Mouse (Mus musculus): Measurements from ENCODE around the gene Cit. TPM values are rescaled to one million over a fixed set of nuclear protein-coding genes. Genes with fewer than 3 reads are reported as not detected.

The Cit gene
- polyA plus RNA-seq, 2 experiments = 11.7 to 19.0 TPM

DNA sequence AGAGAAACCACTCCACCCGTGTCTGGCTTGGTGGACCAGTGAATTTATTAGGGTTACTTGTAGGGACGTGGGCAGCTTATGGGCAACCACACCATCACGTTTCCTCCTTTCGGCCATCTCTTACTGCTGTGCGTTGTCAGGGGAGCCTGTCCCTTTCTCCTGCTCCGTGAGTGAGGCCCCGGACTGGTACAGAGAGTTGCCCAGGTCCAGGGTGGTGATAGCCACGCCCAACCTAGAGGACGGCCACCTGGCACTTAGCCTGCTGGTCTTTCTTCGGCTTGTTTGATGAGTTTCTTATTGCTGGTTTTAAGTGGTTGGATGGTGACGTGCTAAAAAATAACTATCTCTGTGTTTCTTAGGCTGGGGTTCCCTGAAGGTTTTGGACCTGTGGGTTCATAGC is 113.7 kb downstream of the Cit start:
- Histone ChIP-seq H3K9ac (ENCODE audit: low read depth, low read length, severe bottlenecking) (no peak overlapping the region), H3K4me2 (replicated peaks; ENCODE audit: low read depth, low read length, severe bottlenecking) (no peak overlapping the region), H3K4me3 (replicated peaks; ENCODE audit: low read length) (no peak overlapping the region), H3K27ac (replicated peaks; ENCODE audit: low read depth, low read length) (no peak overlapping the region), H3K9me3 (ENCODE audit: control insufficient read depth, low read length) (no peaks in the 10 kb centered on the region), H3K36me3 (ENCODE audit: control insufficient read depth, insufficient read depth, low read length) (peaks cover 17% of the 10 kb centered on the region), H3K4me1 (ENCODE audit: control insufficient read depth, insufficient read depth, low read length) (no peaks in the 10 kb centered on the region), H3K27me3 (ENCODE audit: control insufficient read depth, insufficient read depth, low read length) (no peaks in the 10 kb centered on the region)
- 88% methylated on average over 11 of the region's 11 CpGs for WGBS
- TF ChIP-seq POLR2A (IDR thresholded peaks at IDR 0.05; ENCODE audit: borderline replicate concordance, extremely low read depth, insufficient read depth, insufficient read length) = no peak
- ATAC-seq (ENCODE audit: low FRiP score, low read depth) (no peak), DNase-seq (ENCODE audit: low spot score) (no peak)

DNA sequence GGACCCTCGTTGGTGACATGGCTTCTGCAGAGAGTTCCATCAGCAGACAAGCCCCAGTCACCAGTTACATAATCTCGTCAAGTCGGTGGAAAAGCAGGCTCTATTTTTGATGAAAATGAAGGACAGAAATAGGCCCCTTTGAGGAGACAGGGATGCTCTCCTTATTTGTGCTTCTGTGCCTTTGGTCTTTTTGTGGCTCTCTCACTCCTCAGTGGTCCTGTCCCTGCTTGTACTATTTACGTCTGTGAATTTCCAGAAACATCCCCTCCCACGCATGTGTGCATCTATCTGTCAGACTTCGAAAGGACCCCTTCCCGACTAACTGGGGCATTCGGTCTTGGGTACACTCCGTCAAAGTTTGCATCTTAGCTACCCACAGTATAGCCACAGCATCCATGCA is 116.7 kb downstream of the Cit start:
- Histone ChIP-seq H3K27me3 (ENCODE audit: control insufficient read depth, insufficient read depth, low read length) (no peaks in the 10 kb centered on the region), H3K4me3 (replicated peaks; ENCODE audit: low read length) (no peak overlapping the region), H3K9me3 (ENCODE audit: control insufficient read depth, low read length) (no peaks in the 10 kb centered on the region), H3K4me2 (replicated peaks; ENCODE audit: low read depth, low read length, severe bottlenecking) (no peak overlapping the region), H3K4me1 (ENCODE audit: control insufficient read depth, insufficient read depth, low read length) (no peaks in the 10 kb centered on the region), H3K36me3 (ENCODE audit: control insufficient read depth, insufficient read depth, low read length) (peaks cover 4% of the 10 kb centered on the region; the same call in 1 of the 2 replicates), H3K27ac (replicated peaks; ENCODE audit: low read depth, low read length) (no peak overlapping the region), H3K9ac (ENCODE audit: low read depth, low read length, severe bottlenecking) (no peak overlapping the region)
- no peak for DNase-seq (ENCODE audit: low spot score)
- no peak for TF ChIP-seq POLR2A (IDR thresholded peaks at IDR 0.05; ENCODE audit: borderline replicate concordance, extremely low read depth, insufficient read depth, insufficient read length)
- no peak for ATAC-seq (ENCODE audit: low FRiP score, low read depth)
- WGBS = 87% methylated on average over 9 of the region's 9 CpGs

DNA sequence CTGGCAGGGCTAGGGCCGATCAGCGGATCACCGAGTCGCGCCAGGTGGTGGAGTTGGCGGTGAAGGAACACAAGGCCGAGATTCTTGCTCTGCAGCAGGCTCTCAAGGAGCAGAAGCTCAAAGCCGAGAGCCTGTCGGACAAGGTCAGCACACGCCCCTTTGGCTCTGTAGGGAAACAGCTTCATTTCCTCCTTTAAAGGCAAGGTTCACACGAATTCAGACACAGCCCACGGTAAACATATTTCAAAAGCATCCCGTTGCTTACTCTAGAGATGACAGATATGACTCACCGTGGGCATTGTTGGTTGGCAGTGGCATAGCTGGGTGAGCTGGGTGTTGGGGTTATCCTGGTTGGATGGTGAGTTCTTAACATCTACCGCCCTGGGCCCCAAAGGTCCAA is 126.2 kb downstream of the Cit start:
- DNase-seq (ENCODE audit: low spot score) = no peak
- no peak overlapping the region for H3K4me2 ChIP-seq (replicated peaks; ENCODE audit: low read depth, low read length, severe bottlenecking)
- 90% methylated on average over 15 of the region's 15 CpGs for WGBS
- H3K4me3 ChIP-seq (replicated peaks; ENCODE audit: low read length) = no peak overlapping the region
- H3K9me3 ChIP-seq (ENCODE audit: control insufficient read depth, low read length) = no peaks in the 10 kb centered on the region
- H3K36me3 ChIP-seq (ENCODE audit: control insufficient read depth, insufficient read depth, low read length) = peaks cover 17% of the 10 kb centered on the region; the same call in 1 of the 2 replicates
- no peak overlapping the region for H3K9ac ChIP-seq (ENCODE audit: low read depth, low read length, severe bottlenecking)
- TF ChIP-seq POLR2A (IDR thresholded peaks at IDR 0.05; ENCODE audit: borderline replicate concordance, extremely low read depth, insufficient read depth, insufficient read length) = no peak
- no peaks in the 10 kb centered on the region for H3K4me1 ChIP-seq (ENCODE audit: control insufficient read depth, insufficient read depth, low read length)
- no peak for ATAC-seq (ENCODE audit: low FRiP score, low read depth)
- H3K27ac ChIP-seq (replicated peaks; ENCODE audit: low read depth, low read length) = no peak overlapping the region
- no peaks in the 10 kb centered on the region for H3K27me3 ChIP-seq (ENCODE audit: control insufficient read depth, insufficient read depth, low read length)

DNA sequence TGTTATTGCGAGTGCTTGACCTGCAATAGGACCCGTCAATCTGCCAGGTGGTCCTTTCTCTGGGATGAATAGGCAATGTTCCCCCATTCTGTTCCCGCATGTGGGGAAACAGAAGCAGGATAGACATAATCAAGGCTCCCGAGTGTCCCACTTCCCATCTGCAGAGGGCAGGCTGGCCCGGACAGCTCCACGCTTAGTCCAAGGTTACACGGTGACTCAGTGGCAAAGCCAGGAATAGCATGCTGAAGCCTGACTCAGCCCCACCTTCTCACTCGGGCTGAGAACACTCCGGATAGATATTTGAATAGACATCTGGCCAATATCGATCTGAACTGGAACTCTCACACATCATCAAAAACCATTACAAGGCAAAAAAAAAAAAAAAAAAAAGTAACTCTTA is 130.6 kb downstream of the Cit start:
- TF ChIP-seq POLR2A (IDR thresholded peaks at IDR 0.05; ENCODE audit: borderline replicate concordance, extremely low read depth, insufficient read depth, insufficient read length) = no peak
- ATAC-seq (ENCODE audit: low FRiP score, low read depth) = no peak
- Histone ChIP-seq H3K36me3 (ENCODE audit: control insufficient read depth, insufficient read depth, low read length) (peaks cover 15% of the 10 kb centered on the region; the same call in 1 of the 2 replicates), H3K4me2 (replicated peaks; ENCODE audit: low read depth, low read length, severe bottlenecking) (no peak overlapping the region), H3K27me3 (ENCODE audit: control insufficient read depth, insufficient read depth, low read length) (no peaks in the 10 kb centered on the region), H3K27ac (replicated peaks; ENCODE audit: low read depth, low read length) (no peak overlapping the region), H3K9ac (ENCODE audit: low read depth, low read length, severe bottlenecking) (no peak overlapping the region), H3K4me3 (replicated peaks; ENCODE audit: low read length) (no peak overlapping the region), H3K9me3 (ENCODE audit: control insufficient read depth, low read length) (no peaks in the 10 kb centered on the region), H3K4me1 (ENCODE audit: control insufficient read depth, insufficient read depth, low read length) (no peaks in the 10 kb centered on the region)
- WGBS = 91% methylated on average over 10 of the region's 10 CpGs
- DNase-seq (ENCODE audit: low spot score) = no peak

DNA sequence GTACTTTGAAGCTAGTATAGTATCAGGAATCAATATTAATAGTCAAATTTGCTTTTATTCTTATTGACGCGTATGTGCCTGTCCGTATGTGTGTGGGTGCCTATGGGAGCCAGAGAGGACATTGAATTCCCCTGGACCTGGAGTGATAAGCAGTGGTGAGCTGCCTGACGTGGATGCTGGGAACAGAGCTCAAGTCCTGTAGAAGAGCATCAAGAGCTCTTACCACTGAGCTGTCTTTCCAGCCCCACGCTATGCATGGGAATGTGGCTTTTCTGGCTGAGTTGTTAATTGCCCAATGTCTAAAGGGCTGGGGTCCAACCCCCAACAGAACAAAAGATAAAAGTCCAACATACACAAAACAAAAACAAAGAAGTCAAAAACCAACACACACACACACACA is 131.4 kb downstream of the Cit start:
- Histone ChIP-seq H3K4me1 (ENCODE audit: control insufficient read depth, insufficient read depth, low read length) (no peaks in the 10 kb centered on the region), H3K36me3 (ENCODE audit: control insufficient read depth, insufficient read depth, low read length) (peaks cover 12% of the 10 kb centered on the region; the same call in 1 of the 2 replicates), H3K4me3 (replicated peaks; ENCODE audit: low read length) (no peak overlapping the region), H3K27me3 (ENCODE audit: control insufficient read depth, insufficient read depth, low read length) (no peaks in the 10 kb centered on the region), H3K4me2 (replicated peaks; ENCODE audit: low read depth, low read length, severe bottlenecking) (no peak overlapping the region), H3K27ac (replicated peaks; ENCODE audit: low read depth, low read length) (no peak overlapping the region), H3K9me3 (ENCODE audit: control insufficient read depth, low read length) (no peaks in the 10 kb centered on the region), H3K9ac (ENCODE audit: low read depth, low read length, severe bottlenecking) (no peak overlapping the region)
- 94% methylated on average over 5 of the region's 5 CpGs for whole genome bisulfite sequencing
- DNase-seq (ENCODE audit: low spot score) = no peak
- no peak for TF ChIP-seq POLR2A (IDR thresholded peaks at IDR 0.05; ENCODE audit: borderline replicate concordance, extremely low read depth, insufficient read depth, insufficient read length)
- no peak for ATAC-seq (ENCODE audit: low FRiP score, low read depth)

DNA sequence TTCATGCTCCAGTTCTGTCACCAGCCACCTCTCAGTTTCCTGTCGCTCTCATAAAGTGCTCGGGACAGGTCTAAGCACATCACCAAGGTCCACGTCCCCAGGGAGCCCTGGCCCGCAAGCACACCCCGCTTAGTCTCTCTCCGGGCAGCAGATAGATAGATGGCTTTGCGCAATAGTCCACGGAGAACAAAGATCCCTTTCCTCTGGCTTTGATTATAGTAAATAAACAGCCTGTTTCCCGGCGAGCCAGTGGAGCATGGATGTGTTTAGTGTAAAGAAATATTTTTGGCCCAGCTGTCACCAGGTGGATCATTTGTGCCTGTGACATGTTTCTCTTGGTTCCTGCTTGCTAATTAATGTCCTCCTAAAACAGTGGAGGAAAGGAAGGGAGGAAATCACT is 132.2 kb downstream of the Cit start:
- no peak for DNase-seq (ENCODE audit: low spot score)
- Histone ChIP-seq H3K27me3 (ENCODE audit: control insufficient read depth, insufficient read depth, low read length) (no peaks in the 10 kb centered on the region), H3K36me3 (ENCODE audit: control insufficient read depth, insufficient read depth, low read length) (peaks cover 12% of the 10 kb centered on the region; the same call in 1 of the 2 replicates), H3K4me2 (replicated peaks; ENCODE audit: low read depth, low read length, severe bottlenecking) (no peak overlapping the region), H3K4me3 (replicated peaks; ENCODE audit: low read length) (no peak overlapping the region), H3K27ac (replicated peaks; ENCODE audit: low read depth, low read length) (no peak overlapping the region; the same call in 1 of the 2 replicates), H3K9me3 (ENCODE audit: control insufficient read depth, low read length) (no peaks in the 10 kb centered on the region), H3K9ac (ENCODE audit: low read depth, low read length, severe bottlenecking) (no peak overlapping the region), H3K4me1 (ENCODE audit: control insufficient read depth, insufficient read depth, low read length) (peaks cover 3% of the 10 kb centered on the region; the same call in 1 of the 2 replicates)
- ATAC-seq (ENCODE audit: low FRiP score, low read depth) = no peak
- WGBS = 60% methylated on average over 10 of the region's 10 CpGs
- TF ChIP-seq POLR2A (IDR thresholded peaks at IDR 0.05; ENCODE audit: borderline replicate concordance, extremely low read depth, insufficient read depth, insufficient read length) = no peak
